Mouse (Mus musculus): ENCODE measurements at regions not wholly inside any gene's neighbourhood (a gene's known extent, or its start where the extent isn't known, plus 50 kb on each side); places are given as distances from the start of the nearest gene placed in this dataset.

- TF ChIP-seq POLR2A (IDR thresholded peaks at IDR 0.05; ENCODE audit: borderline replicate concordance, extremely low read depth, low read depth, low read length) (no peak), CTCF (IDR thresholded peaks at IDR 0.05; ENCODE audit: insufficient read depth, low read length) (no peak)
Measured at GRCm38 (mm10) chr10:7293203-7293602, 81.2 kb upstream of the Cnksr3 start.
